Mouse (Mus musculus): ENCODE measurements around the gene Pkmyt1.

The Pkmyt1 gene

DNA sequence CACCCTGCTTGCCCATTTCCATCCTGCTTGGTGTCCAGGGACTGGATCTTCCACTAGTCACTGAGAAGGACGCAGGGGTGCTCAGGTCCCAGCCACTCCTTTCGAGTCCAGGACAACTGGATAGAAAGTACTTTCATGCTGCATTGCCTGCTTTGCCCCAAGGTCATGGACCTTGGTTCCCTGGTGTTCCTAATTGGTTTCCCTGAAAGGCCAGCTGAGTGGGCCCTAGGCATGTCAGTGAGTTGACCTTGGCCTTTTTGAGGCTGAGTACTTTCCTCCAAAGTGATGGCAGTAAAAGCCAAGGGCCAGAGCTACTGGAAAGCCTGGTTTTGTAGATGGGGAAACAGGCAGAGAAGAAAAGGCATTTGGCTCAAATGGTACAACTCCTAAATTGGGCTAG is 4.2 kb upstream of the Pkmyt1 start:
- DNase-seq (ENCODE audit: low spot score) = no peak

DNA sequence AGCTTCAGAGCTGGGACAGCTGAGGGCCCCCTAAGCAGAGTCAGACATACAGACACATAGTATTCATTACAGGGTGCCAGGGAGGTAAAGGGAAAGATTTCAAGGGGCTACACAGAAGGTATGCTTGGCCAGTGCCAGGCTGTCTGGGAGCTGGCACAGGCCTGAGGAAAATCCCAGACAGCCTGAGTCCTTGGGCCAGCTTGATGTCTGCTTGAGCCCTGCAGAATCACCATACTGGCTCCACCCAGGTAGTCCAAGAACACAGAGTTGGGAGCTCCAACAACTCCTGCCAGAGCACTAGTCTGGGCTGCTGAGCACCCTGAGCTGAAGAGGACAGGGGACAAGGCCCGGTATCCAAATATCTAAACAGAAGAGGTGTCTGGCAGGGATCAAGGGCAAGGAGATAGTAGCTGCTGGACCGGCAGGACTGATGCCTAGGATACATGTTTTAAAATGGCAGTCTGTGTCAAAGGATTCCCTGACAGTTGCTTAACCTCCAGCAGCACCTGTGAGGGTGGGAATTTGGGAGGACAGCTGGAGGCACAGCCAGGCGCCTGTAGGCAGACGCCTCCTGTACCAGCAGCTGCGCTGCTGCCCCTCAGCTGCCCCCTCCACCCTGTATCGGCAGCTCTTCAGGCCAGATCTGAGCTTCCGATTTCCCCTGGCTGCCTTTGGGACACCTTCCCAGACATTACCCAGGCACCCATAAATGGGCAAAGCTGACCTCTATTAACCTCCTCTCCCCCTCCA is 3.6 kb upstream of the Pkmyt1 start, which contains the start of gene 1520401A03Rik:
Gene 1520401A03Rik (minus strand): TSS at position 408 of the 750 bp plus-strand sequence.
- DNase-seq (ENCODE audit: low spot score) = no peak

DNA sequence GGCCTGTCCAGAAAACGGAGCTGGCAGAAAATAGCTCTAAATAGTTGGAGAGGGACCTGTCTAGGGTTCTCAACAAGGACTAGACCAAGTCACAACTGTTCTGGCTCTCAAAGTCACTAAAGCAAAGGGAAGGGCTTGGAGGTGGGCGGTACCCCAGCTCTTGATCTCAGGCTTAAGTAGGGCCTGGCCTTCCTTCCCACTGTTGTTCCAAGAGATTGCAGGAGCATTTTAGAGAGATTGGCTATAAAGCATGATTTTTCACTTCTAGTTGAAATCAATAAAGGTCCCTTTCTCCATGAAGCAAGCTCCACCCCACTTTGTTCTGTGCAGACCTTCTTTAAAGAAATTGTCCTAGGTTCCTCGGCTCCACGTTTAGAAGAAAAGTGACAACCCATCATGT is 659 bp upstream of the Pkmyt1 start:
- no peak for DNase-seq (ENCODE audit: low spot score)

DNA sequence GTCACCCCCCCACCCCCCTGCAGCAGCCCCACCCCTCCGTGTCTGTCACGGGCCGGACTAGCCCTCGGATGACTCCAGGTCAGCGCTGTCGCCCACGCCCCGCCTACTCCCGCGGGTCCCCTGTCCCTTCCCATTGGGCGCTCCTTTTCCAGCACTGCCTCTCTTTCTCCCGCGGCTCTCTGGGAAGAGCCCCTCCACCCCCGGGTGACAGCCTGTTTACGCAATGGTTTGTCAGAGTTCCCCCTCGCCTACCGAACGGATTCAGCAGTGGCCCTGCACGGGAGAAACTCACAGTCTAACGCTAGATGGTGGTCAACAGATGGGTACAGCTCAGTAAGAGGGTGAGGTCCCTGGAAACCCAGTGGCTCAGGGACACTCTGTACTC is 614 bp downstream of the Pkmyt1 start:
- DNase-seq (ENCODE audit: low spot score) = peak; percentile 76

DNA sequence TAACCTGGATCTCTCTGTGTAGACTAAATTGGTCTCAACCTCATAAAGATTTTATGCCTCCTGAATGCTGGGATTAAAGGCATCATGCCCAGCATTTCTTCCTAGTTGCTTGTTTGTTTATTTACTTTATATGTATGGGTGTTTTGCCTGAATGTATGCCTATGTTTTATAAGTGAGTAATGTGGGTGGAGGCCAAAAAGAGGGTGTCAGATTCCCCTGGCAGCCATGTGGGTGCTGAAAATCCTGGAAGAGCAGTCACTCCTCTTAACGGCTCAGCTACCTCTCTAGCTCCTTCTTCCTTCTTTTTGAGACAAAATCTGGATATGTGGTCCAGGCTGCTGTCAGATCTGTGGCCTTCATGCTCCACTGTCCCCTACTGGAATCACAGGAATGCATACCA is 4.3 kb downstream of the Pkmyt1 start:
- no peak for DNase-seq (ENCODE audit: low spot score)

DNA sequence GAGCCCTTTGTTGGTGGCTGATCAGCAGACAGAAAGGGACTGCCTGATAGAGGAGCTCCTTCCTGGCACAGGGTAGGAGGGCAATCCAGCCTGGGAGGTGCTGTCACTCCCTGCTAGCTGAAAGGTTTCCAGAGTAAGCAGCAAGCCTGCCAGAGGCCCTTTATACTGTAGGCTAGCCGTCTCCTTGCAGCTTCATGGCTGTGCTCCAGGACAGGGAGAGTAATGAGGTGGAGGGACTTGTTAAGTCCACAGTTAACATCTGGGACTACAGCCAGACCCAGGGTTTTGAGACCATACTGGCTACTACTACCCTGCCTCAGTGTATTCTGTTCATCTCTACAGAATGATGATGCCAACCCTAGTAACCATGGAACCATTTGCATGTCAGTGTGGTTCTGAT is 8.2 kb downstream of the Pkmyt1 start:
- no peak for DNase-seq (ENCODE audit: low spot score)

DNA sequence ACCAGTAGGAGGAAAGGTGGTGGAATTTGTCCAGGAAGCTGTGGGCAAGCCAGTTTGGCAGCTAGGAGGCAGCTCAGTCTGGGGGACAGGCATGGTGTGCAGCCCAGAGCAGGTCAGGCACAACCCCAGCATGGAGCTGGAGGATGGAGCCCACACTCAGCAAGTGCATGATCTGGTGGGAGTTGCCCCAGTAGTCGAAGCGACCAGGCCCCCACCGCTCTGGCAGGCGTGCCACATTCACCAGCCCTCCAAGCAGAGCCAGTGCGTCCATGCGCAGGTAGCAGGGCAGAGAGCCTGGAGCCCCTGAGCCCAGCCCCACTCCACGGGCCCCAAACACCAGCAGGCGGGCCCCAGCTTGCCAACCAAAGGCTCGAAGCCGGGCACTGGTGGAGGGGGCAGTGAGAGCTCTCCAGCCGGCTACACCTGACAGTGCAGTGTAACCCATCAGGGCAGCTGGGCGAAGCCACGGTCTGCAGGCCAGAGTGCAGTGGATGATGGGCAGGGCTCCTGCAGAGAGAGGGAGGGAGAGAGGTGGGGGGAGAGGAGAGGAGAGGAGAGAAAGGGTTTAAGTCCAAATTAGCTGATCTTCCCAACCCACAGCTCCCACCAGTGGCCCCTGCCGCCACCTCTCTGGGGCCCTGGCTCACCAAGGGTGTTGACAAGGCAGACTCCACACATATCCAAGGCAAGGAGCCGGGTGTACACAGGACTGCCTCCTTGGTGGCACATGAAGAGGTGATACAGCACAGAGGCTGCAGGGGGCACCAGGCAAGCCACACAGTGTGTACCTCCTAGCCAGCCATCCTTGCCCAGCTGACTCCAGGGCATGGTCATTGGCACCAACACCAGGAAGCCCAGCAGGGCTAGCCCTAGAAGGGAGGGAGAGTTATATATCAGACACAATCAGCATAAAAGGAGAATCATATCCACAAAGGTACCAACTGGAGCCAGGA is 11.6 kb downstream of the Pkmyt1 start:
- DNase-seq (ENCODE audit: low spot score) = no peak

DNA sequence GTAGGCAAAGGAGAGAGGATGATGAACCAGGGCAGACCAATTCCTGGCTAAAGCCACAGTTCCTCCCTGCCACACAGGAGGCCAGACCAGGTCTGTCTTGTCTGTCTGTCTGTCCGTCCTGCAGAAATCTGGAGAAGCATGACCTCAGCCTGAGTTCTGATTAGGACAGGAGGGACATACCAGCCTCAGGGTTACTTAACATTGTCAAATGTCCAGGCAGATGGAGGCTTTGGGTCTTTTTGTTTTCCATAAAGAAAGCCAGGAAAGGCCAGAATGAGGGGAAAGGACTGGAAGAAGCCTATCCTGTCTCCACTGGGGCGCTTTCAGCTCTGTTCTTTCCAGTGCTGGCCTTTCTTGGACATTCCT is 12.7 kb downstream of the Pkmyt1 start:
- no peak for DNase-seq (ENCODE audit: low spot score)

DNA sequence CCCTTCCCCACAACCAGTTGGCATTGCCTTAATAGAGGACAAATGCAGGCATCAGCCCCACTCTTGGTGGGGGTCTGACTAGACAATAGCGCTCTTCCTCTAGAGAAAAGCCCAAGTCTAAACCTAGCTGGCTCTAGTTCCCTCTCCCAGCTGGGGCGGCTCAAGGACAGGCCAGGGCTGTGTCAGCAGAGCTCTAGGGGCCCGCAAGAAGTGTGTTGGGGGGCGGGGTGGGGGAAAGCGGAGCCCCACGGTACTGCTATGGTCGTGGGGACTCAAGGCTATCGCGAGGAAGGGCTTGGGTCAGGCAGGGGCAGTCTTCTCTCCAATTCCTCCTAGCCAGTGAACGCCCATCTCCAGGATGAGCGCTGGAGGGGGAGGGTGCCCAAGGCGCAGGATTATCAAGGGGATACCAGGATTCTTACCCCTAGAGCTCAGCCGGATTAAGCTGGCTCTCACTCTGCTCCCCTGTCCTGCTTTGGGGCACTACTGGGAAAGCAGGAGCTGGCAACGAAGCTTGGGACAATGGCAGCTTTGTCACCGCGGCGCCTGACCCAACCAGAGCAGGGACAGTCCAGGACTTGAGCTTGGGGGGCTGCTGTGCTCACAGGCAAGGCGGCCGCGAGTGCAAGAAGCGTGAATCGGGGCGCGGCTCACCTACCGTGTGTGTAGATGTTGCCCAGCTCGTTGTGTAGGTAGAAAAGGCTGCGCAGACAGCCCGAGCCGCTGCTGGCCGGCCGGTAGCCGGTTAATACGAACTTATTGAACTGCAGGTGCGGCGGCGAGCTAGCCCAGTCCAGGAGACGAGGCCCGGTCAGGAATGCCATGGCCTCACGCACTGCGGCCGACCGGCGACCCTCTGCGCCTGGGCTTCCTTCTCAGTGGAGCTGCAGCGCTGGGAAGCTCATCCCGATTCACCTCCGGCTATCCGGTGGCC is 13.3 kb downstream of the Pkmyt1 start:
- peak; percentile 60 for DNase-seq (ENCODE audit: low spot score)

DNA sequence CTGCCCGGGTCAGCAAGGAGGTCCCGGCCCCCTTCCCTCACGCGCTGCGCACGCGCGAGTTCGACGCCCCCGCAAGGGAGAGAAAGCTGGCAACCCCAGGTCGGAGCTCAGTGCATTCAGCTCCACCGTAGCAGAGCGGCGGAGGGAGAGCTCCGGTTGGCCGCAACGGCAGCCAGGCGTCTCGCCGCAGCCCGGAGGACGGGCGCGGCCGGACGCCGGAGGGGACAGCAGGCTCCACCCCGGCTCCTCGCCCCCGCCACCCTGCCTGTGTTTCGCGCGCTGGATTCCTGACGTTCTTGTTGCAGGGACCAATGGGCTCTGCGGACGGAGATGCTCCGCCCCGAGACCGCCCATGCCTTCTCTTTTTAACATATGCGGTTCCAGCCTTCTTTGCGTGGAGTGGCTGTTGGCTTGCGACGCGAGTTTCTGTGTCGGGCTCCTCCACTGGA is 14.0 kb downstream of the Pkmyt1 start:
- DNase-seq (ENCODE audit: low spot score) = peak; percentile 93

DNA sequence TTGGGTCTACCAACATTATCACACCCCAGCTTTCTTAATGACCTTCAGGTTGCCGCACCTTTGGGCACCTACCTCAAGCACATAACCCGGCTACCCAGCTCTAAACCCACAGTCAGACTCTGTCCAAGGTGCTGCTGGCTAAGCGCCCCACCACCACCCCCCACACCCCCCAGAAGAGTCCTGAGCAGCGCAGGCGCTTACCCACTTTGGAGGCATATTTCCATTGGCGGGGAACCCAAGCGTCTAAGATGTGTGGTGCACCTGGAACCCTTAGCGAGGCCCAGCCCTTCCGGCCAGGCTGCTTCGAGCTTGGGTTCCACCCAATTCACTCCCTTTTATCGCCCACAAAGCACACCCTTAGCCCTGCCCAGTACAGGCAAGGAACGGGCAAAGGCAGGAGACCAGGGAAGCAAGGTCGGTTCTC is 14.5 kb downstream of the Pkmyt1 start, which contains the start of gene Paqr4:
Gene Paqr4 (minus strand): TSS at position 270 of the 424 bp plus-strand sequence.
- no peak for DNase-seq (ENCODE audit: low spot score)

DNA sequence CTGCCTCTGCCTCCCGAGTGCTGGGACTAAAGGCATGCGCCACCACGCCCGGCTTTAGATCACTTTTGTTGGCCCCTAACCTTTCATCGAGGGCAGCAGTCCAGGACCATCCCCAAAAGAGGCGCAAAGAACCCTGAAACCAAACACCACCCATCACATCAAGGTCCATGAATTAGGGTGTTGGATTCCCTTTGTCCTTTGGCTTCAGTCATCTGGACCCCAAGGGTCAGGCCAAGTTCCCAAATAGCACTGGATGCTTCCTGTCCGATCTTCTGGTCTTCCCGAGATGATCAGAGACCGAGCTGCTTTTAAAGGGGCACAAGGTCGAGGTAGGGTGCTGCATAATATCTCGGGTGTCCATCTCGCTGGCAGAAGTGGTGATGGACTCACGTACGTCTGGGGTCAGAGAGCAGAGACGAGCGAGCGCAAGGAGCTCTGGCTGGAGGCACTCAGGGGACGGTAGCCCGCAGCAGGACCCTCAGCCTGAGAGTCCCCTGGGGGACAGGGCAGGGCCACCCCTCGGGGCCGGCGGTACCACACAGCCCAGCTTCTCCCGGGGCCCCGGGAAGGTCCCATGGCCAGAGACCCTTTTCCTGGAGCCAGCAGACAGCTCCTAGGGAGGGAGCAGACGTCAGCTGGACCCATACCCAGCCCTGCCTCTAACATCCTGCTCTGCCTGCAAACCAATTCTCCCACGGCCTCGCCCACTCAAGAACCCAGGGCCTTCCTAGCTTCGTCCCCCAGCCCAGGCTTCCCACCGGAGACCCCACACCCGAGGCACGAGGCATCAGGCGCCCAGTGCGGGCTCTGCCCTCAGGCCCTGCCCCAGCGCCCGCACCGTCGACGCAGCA is 15.4 kb downstream of the Pkmyt1 start:
- no peak for DNase-seq (ENCODE audit: low spot score)

DNA sequence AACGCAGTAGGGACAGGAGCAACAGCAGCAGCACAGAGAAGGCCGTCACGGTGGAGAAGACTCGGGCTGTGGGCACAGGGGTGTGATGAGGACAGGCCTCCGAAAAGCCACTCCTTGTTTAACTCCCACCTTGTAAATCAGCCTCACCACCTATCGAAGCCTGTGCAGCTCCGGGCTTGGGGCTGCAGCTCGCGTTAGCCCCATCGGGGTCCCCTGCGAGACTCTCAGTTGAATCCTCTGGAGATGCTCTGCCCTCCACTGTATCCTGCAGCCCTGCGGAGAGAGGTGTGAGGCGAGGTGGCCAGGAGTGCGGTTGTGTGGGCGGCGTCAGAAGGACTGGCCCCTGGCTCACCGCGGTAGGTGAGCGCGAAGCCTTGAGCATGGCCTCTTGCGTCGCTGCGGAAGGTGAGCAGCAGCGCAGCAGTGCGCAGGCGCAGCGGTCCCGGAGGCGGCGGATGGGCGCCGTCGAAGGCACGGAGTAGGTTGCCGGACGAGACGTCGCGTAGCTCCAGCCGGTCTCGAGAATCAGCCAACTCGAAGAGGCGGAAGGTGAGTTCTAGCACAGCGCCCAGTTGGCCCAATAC is 16.2 kb downstream of the Pkmyt1 start:
- DNase-seq (ENCODE audit: low spot score) = no peak

DNA sequence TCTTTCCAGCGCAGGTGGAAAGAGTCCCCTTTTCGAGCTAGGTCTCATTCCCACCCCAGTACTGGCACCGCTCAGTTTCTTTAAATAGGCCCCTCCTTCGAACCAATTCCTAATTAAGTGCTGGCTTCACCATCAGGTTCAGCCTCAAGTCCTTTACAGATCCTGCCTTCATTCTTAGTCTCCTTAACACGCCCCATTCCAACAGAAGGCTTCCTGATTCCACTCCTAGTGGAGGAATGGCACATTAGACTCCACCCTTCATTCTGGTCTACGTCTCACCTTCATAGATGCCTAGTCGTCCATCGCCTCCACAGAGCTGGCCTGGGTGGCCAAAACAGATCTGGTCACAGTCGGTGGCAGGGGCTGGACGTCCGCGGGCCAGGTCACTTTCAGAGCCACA is 16.8 kb downstream of the Pkmyt1 start:
- DNase-seq (ENCODE audit: low spot score) = no peak

DNA sequence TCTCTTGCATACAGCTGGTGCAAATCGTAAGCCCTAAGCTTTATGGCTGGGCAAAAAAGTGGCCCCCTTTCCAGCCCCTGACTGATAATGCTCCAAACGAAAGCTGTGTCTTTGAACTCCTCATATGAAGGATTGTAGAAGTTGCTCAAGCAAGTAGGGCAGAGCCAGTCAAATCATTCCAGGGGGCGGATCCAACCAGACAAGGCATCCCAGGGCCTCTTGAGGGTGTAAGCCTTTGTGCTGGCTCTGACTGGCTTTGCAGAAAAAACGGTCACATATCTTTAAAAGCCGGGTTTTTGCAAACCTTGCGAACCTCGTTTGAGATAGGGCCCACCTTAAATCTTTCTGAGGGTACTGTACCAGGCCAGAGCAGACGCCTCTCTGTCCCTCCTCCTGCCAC is 17.9 kb downstream of the Pkmyt1 start:
- no peak for DNase-seq (ENCODE audit: low spot score)

DNA sequence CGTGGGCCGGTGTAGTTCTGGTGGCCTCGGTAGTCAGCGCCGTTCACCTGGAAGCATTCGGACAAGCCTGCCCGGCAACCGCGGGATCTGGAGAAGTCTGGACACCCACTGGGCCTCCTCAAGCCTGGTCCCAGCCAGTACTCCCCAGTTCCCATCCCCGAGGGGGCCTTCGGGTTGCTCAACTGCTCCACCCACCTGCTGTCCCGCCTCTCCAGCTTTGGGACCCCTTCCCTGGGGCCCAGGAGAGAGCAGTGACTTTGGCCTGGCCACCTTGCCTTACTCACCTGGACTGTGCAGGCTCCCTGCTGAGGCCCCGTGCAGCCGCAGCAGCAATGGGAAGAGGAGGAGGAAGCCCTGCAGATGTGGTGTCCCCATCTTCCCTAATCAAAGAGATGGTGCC is 18.5 kb downstream of the Pkmyt1 start:
- no peak for DNase-seq (ENCODE audit: low spot score)

DNA sequence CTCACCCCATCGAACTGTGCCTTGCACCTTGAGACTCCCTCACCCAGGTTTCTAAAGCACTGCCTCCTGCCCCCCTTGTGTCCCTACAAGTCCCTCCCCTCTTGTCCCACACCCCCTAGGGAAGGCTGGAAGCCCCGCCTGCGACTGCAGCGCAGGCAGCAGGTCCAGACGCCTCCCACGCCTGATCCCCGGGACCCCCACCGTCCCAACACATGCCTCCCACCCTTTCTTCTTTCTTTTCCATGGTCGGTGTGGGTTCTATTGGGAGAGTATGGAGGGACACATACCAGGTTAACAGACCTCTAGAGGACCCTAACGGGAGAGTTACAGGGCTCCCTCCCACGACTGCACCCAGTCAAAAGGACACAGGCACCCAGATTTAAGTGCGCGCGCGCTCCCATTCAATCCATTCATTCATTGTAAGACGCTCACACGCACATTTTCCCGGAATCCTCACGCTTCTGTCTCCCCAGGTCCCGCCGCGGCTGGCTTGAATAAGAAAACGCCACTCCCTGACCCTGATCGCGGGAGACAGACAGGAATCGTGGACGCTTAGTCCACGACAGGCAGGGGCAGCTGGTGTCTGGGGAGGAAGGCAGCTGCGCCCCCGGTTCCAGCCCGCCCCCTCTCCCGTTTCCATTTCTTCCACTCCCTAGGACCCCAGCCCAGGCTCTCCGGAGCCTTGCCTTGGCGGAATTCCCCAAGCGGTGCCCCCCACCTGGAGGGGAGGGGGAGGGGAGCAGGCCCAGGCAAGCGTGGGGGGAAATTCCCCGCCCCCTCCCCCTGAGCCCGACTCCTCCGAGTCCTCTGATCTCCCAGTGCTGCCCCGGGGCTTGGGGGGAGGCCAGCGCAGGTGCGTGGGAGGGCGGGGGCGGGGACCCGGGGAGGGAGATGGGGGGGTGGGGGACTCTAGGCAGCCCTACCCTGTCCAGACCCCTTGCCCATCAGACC is 19.4 kb downstream of the Pkmyt1 start, which contains the start of gene Kremen2:
Gene Kremen2 (minus strand): TSS at position 533 of the 951 bp plus-strand sequence.
- DNase-seq (ENCODE audit: low spot score) = no peak

DNA sequence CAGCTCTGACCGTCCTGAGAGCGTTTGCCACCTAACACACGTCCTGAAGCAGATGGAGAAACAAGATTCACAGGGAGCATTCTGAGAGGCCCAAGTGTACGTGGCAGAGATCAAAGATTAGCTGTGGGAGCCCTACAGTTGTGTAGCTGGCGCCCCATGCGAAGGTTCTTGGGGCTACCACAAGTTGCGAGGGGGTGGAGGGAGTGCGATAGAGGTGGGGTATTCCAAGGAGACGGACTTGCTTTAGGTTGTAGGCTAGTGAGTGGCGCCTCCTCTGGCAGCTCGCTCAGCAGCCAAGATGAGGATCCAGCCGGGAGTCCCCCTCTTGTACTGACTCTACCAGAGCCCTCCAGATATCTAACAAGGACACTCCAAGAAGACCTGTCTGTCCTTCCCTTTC is 20.2 kb downstream of the Pkmyt1 start:
- DNase-seq (ENCODE audit: low spot score) = no peak

DNA sequence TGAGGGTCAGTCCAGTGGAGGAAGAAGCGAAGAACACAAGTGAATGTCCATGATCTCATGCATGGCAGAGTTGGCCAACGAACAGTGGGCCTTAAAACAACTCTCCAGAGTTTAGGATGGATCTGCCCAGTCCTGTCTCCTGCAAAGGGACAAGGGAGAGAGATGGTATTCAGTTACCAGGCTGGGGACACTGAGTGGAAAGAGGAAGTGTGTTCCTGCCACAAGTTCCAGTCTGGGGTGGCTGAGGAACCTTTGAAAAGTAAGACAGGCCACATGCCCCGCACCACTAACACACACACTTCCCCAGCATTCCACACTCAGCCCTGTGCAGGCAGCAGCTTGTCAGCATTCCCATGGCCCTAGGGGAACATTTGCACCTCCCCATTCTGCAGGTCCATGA is 20.6 kb downstream of the Pkmyt1 start:
- no peak for DNase-seq (ENCODE audit: low spot score)
